Mouse (Mus musculus) gastrocnemius, adult 2 months (tissue): ENCODE results near the gene Lrp1. TPM values are rescaled to one million over a fixed set of nuclear protein-coding genes. Genes with fewer than 3 reads are reported as not detected.

ENCODE experiments used
- DNase-seq: peaks from one replicate; pipeline ENCODE4 v3.0.0; 2022
- H3K27ac ChIP-seq: fragments of 200-600 bp; 2 replicates; pipeline ENCODE4 v1.8.1; 2022; ENCODE audit warnings: mild to moderate bottlenecking
- H3K4me3 ChIP-seq: fragments of 200-600 bp; 2 replicates; pipeline ENCODE4 v1.8.1; 2022; ENCODE audit warnings: mild to moderate bottlenecking, moderate library complexity
- CTCF ChIP-seq: fragments of 200-600 bp; IDR thresholded peaks from 2 replicates; pipeline ENCODE4 v1.8.1; 2022; ENCODE audit warnings: antibody characterized with exemption, mild to moderate bottlenecking, moderate library complexity
- intact Hi-C: fragments of 180-260 bp; cut with DNase I; formaldehyde crosslinking; loops from one replicate; pipeline ENCODE4 v1.15.1; 2025
- total RNA-seq, 2 experiments: library from RNA; stranded (reverse); gene quantifications; 2 replicates each; pipeline ENCODE4 v1.2.3; 2021

Lrp1 gene
- total RNA-seq, 2 experiments from 2014 or later: 34.6 to 71.3 TPM

GRCm38 (mm10) chr10:127514764-127515163 lies 106.2 kb downstream of the Lrp1 start, which contains the start of gene Ndufa4l2:
Gene Ndufa4l2, plus strand, starts transcription at chr10:127514967.
- Histone ChIP-seq H3K27ac (peak within 1 kb of the TSS; percentile 78), H3K4me3 (peak within 1 kb of the TSS; percentile 63)
- peak; percentile 79 for DNase-seq
- TF ChIP-seq CTCF: no peak
- intact Hi-C loops: no loop called here

- DNase-seq: no peak
- intact Hi-C loops: no loop called here
- peak overlapping the region; percentile 78 for H3K27ac ChIP-seq
- H3K4me3 ChIP-seq: peak overlapping the region; percentile 63
- TF ChIP-seq CTCF: no peak
These were observed 106.7 kb downstream of the Lrp1 start for GRCm38 (mm10) chr10:127514111-127514698.

DNA sequence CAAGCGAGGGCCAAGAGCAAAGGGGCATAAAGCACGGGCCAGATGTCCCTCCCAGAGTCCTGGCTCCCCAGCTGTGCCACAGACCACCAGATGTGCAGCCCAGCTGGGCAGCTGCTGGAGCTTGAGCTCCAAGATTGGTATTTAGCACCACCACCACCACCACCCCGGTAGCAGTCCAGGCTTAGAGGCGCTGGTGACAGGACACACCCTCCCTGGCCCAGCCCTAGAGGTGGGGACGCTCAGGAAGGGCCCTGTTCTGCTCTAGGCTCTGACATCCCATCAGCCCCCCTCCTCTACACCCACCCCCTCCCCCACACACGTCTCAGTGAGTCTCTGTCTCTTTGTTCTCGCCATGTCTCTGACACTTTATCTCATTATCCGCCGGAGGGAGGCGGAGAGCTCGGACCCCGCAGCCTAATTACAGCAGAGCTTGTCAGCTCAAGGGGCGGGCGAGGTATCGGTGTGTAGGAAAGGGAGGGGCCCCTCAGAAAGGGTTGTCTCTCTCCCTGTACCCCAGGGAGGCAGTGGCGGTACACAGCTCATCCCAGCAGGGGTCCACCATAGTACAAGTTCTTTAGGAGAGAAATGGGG lies 107.4 kb downstream of the Lrp1 start:
- no peak for DNase-seq
- H3K4me3 ChIP-seq: peak overlapping the region; percentile 83
- intact Hi-C loops: loop anchor here (1.0 kb wide), 1 partner anchor 23 kb away; no protein-coding TSS in a partner anchor
- peak overlapping the region; percentile 68 for H3K27ac ChIP-seq
- no peak for TF ChIP-seq CTCF

DNA sequence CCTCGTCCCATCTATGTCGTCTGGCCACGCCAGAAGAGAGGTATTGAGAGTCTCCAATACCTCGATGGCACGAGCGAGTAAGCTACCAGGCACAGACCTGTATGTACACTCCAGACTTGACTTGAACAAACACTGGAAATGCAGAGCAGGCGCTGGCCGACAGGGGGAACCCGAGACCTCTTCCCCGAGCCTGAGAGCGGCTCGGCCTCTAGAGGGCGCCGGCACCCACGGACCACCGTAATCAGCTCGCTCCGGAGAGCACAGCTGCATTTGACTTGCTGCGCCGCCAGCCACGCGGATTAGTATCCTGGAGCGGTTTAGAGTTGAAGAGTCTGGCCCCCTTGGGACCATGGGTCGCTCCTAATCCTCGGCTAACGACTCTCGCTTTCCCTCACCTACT lies 108.1 kb downstream of the Lrp1 start:
- H3K4me3 ChIP-seq: peak overlapping the region; percentile 83
- peak overlapping the region; percentile 68 for H3K27ac ChIP-seq
- DNase-seq: peak; percentile 94
- intact Hi-C loops: loop anchor here (1.0 kb wide), 1 partner anchor 23 kb away; no protein-coding TSS in a partner anchor
- TF ChIP-seq CTCF: no peak

GRCm38 (mm10) chr10:127512307-127512666 lies 108.7 kb downstream of the Lrp1 start:
- Histone ChIP-seq H3K4me3 (peak overlapping the region; percentile 83), H3K27ac (peak overlapping the region; percentile 50)
- intact Hi-C loops: no loop called here
- no peak for DNase-seq
- no peak for TF ChIP-seq CTCF

- intact Hi-C loops: no loop called here
- peak; percentile 64 for DNase-seq
- H3K4me3 ChIP-seq: peak overlapping the region; percentile 83
- peak overlapping the region; percentile 50 for H3K27ac ChIP-seq
- TF ChIP-seq CTCF: peak; percentile 48
These were observed 109.2 kb downstream of the Lrp1 start for GRCm38 (mm10) chr10:127511634-127512306.

DNA sequence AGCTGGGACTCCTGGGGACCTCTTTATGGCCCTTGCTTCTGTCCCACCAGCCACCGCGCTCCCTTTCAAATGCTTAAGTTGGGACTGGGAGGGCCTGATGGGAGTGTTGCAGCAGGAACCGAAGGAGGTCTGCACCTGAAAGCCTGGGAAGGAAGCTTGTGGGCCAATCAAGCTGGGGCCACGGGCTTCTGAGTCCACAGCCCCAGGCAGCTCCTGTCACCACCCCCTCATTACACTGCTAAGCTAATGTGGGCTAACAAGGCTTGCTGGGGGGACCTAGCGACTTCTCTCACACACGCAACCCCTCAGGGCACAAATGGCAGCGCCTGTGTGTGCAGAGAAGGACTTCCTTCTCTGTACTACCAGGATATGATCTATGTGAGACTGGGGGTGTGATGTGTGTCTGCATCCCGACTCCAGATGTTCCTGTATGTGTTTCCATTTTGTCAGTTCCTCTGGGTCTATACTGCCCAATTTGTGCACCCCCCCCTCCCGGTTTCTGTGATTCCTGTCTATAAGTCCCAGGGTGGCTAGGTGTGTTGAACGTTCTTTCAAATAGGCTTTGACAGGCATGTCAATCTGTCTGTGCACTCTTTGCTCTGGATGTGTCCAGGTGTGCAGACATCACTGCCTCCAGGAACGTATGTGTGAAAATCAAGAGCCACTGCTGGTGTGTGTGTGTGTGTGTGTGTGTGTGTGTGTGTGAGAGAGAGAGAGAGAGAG lies 109.9 kb downstream of the Lrp1 start:
- TF ChIP-seq CTCF: no peak
- intact Hi-C loops: no loop called here
- no peak for DNase-seq
- H3K27ac ChIP-seq: no peak overlapping the region
- H3K4me3 ChIP-seq: peak overlapping the region; percentile 83

- intact Hi-C loops: no loop called here
These were observed 110.9 kb downstream of the Lrp1 start for GRCm38 (mm10) chr10:127509837-127510701.

GRCm38 (mm10) chr10:127509051-127509836 lies 111.7 kb downstream of the Lrp1 start:
- peak; percentile 68 for TF ChIP-seq CTCF
- peak overlapping the region; percentile 66 for H3K4me3 ChIP-seq
- intact Hi-C loops: no loop called here
- peak; percentile 88 for DNase-seq
- peak overlapping the region; percentile 48; the same call in 1 of the 2 replicates for H3K27ac ChIP-seq

More at GRCm38 (mm10) chr10:127509837-127510701, 110.9 kb downstream of the Lrp1 start:
- H3K4me3 ChIP-seq: peak overlapping the region; percentile 66
- no peak for DNase-seq
- TF ChIP-seq CTCF: no peak
- H3K27ac ChIP-seq: no peak overlapping the region; the same call in 1 of the 2 replicates

DNA sequence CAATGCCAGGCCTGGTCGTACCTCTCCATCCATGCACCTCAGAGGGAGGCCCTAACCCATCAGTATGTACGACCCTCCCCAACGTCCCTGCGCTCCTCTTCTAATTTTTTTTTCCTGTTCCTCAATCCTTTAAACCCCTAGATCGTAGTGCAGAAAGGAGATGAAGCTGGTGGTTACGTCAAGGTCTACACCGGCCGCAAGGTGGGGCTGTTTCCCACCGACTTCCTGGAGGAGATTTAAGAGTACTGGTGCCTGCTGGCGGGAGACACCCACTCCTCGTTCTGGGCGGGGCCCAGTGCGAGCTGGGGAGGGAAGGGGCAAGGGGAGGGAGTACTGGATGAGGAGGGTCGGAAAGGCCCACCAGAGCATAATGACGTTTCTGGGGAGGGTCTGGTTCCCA lies 112.7 kb downstream of the Lrp1 start:
- peak; percentile 70 for TF ChIP-seq CTCF
- intact Hi-C loops: no loop called here
- peak; percentile 82 for DNase-seq
- H3K4me3 ChIP-seq: peak overlapping the region; percentile 66
- peak overlapping the region; percentile 5; the same call in 1 of the 2 replicates for H3K27ac ChIP-seq
